Mouse (Mus musculus): Measurements from ENCODE around the gene Ralgps1. TPM values are rescaled to one million over a fixed set of nuclear protein-coding genes. Genes with fewer than 3 reads are reported as not detected.

Gene Ralgps1
- total RNA-seq (2017) = 1.9 to 3.7 TPM (median 3.5 TPM) in 3 replicates

GRCm38 (mm10) chr2:33370777-33371647 is at the start of gene Ralgps1:
Ralgps1 (minus strand) TSS chr2:33371486.
- ATAC-seq (replicated peaks; ENCODE audit: insufficient number of reproducible peaks, low FRiP score, low TSS enrichment, poor library complexity, severe bottlenecking) = peak; percentile 95

- ATAC-seq (replicated peaks; ENCODE audit: insufficient number of reproducible peaks, low FRiP score, low TSS enrichment, poor library complexity, severe bottlenecking) = no peak
Measured at GRCm38 (mm10) chr2:33417454-33417853, 46.2 kb upstream of the Ralgps1 start.

- no peak for ATAC-seq (replicated peaks; ENCODE audit: insufficient number of reproducible peaks, low FRiP score, low TSS enrichment, poor library complexity, severe bottlenecking)
Measured at GRCm38 (mm10) chr2:33414019-33414418, 42.7 kb upstream of the Ralgps1 start.

GRCm38 (mm10) chr2:33412111-33412510 is 40.8 kb upstream of the Ralgps1 start:
- ATAC-seq (replicated peaks; ENCODE audit: insufficient number of reproducible peaks, low FRiP score, low TSS enrichment, poor library complexity, severe bottlenecking) = no peak

- ATAC-seq (replicated peaks; ENCODE audit: insufficient number of reproducible peaks, low FRiP score, low TSS enrichment, poor library complexity, severe bottlenecking) = peak; percentile 74
Measured at GRCm38 (mm10) chr2:33403511-33404003, 32.3 kb upstream of the Ralgps1 start.

- no peak for ATAC-seq (replicated peaks; ENCODE audit: insufficient number of reproducible peaks, low FRiP score, low TSS enrichment, poor library complexity, severe bottlenecking)
Measured at GRCm38 (mm10) chr2:33402638-33403037, 31.4 kb upstream of the Ralgps1 start.

- ATAC-seq (replicated peaks; ENCODE audit: insufficient number of reproducible peaks, low FRiP score, low TSS enrichment, poor library complexity, severe bottlenecking) = no peak; the same call in 1 of the 2 replicates
Measured at GRCm38 (mm10) chr2:33402236-33402635, 30.9 kb upstream of the Ralgps1 start.

- no peak for ATAC-seq (replicated peaks; ENCODE audit: insufficient number of reproducible peaks, low FRiP score, low TSS enrichment, poor library complexity, severe bottlenecking)
Measured at GRCm38 (mm10) chr2:33401217-33401616, 29.9 kb upstream of the Ralgps1 start.

GRCm38 (mm10) chr2:33400541-33400940 is 29.3 kb upstream of the Ralgps1 start:
- ATAC-seq (replicated peaks; ENCODE audit: insufficient number of reproducible peaks, low FRiP score, low TSS enrichment, poor library complexity, severe bottlenecking) = no peak

- ATAC-seq (replicated peaks; ENCODE audit: insufficient number of reproducible peaks, low FRiP score, low TSS enrichment, poor library complexity, severe bottlenecking) = no peak
Measured at GRCm38 (mm10) chr2:33399091-33399490, 27.8 kb upstream of the Ralgps1 start.

GRCm38 (mm10) chr2:33397036-33397435 is 25.8 kb upstream of the Ralgps1 start:
- ATAC-seq (replicated peaks; ENCODE audit: insufficient number of reproducible peaks, low FRiP score, low TSS enrichment, poor library complexity, severe bottlenecking) = no peak

- ATAC-seq (replicated peaks; ENCODE audit: insufficient number of reproducible peaks, low FRiP score, low TSS enrichment, poor library complexity, severe bottlenecking) = no peak
Measured at GRCm38 (mm10) chr2:33395053-33395452, 23.8 kb upstream of the Ralgps1 start.

GRCm38 (mm10) chr2:33393951-33394635 is 22.8 kb upstream of the Ralgps1 start:
- ATAC-seq (replicated peaks; ENCODE audit: insufficient number of reproducible peaks, low FRiP score, low TSS enrichment, poor library complexity, severe bottlenecking) = no peak

GRCm38 (mm10) chr2:33393021-33393420 is 21.7 kb upstream of the Ralgps1 start:
- no peak for ATAC-seq (replicated peaks; ENCODE audit: insufficient number of reproducible peaks, low FRiP score, low TSS enrichment, poor library complexity, severe bottlenecking)

- no peak for ATAC-seq (replicated peaks; ENCODE audit: insufficient number of reproducible peaks, low FRiP score, low TSS enrichment, poor library complexity, severe bottlenecking)
Measured at GRCm38 (mm10) chr2:33371648-33372408, 542 bp upstream of the Ralgps1 start.

GRCm38 (mm10) chr2:33370276-33370776 is 960 bp downstream of the Ralgps1 start:
- no peak for ATAC-seq (replicated peaks; ENCODE audit: insufficient number of reproducible peaks, low FRiP score, low TSS enrichment, poor library complexity, severe bottlenecking)

GRCm38 (mm10) chr2:33369453-33369852 is 1.8 kb downstream of the Ralgps1 start:
- no peak for ATAC-seq (replicated peaks; ENCODE audit: insufficient number of reproducible peaks, low FRiP score, low TSS enrichment, poor library complexity, severe bottlenecking)

GRCm38 (mm10) chr2:33368486-33368885 is 2.8 kb downstream of the Ralgps1 start:
- ATAC-seq (replicated peaks; ENCODE audit: insufficient number of reproducible peaks, low FRiP score, low TSS enrichment, poor library complexity, severe bottlenecking) = no peak
